Mouse (Mus musculus) cerebellum, adult 11-12 months (tissue): Measurements from ENCODE around the gene Luzp1.
A peak's percentile ranks its signal among the peaks of the same experiment; 100 is the strongest.

Source experiments
- DNase-seq: peaks from one replicate; pipeline ENCODE4 v3.0.0; 2022

Gene Luzp1

DNA sequence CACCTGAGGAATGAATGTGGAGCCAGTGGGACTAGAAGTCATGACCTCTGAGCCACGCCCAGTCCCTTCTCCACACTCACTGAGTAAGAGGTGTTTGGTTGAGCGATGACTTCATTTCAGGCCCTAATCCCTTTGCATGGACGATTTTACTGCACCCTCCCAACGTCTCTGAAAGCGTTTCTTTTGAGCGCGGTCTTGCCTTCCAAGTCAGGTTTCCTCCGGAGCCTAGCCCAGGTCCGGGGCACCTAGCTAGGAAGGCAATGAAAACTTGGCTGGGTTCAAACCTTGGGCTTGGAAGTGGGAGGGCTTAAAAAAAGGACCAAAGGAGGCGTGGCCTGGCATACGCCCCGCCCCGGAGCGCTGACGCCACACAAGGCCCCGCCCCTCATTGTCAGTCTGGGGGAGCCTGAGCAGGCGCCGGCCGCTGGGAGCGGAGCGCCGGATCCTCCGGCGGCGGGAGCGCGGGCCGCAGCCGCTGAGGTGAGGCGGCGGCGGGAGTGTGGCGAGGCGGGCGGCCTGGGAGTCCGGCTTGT is at the start of gene Luzp1:
Gene Luzp1 (plus strand): TSS at position 391 of the 533 bp plus-strand sequence.
- peak; percentile 96 for DNase-seq

GRCm38 (mm10) chr4:136423224-136423623 is 46.3 kb upstream of the Luzp1 start, which contains the start of gene Htr1d:
TSS of gene Htr1d (plus strand) at chr4:136423524.
- no peak for DNase-seq

GRCm38 (mm10) chr4:136424120-136424999 is 45.2 kb upstream of the Luzp1 start:
- DNase-seq, result no peak

- peak; percentile 10 for DNase-seq
These were observed 44.6 kb upstream of the Luzp1 start for GRCm38 (mm10) chr4:136425000-136425288.

DNA sequence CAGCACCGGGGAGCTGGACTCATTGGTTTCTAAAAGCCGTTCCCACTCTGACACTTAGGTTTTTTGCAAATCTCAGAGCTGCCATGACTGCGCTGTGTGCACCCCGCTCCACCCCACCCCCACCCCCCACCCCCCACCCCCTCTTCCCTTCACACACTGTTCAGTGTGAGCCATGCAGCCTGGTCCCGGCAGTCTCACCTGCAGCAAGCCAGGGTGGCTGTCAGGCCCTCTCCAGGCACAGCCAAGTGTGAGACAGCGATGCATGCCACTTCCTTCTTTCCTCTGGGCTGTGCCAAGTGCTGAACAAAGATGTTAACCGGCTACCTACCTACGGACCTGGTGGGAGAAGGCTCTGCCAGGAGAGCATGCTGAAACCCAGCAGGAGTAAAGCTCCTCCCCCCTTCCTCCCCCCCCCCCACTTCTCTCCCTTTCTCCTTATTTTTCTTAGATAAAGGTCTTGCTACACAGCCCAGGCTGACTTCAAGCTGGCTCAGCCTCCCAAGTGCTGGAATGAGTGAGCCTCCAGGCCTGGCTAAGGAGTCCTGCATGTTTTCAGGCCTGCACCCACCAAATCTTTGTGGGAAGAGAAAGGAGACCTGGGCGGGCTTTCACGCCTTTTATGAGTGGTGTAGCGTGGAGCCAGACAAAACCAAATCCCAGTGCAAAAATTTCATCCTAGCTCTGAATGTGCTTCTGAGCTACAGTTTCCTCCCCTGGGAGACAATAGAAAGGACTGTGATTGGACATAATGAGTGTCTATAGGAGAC is 38.8 kb upstream of the Luzp1 start:
- no peak for DNase-seq

- DNase-seq, result peak; percentile 26
These were observed 38.2 kb upstream of the Luzp1 start for GRCm38 (mm10) chr4:136431376-136431693.

DNA sequence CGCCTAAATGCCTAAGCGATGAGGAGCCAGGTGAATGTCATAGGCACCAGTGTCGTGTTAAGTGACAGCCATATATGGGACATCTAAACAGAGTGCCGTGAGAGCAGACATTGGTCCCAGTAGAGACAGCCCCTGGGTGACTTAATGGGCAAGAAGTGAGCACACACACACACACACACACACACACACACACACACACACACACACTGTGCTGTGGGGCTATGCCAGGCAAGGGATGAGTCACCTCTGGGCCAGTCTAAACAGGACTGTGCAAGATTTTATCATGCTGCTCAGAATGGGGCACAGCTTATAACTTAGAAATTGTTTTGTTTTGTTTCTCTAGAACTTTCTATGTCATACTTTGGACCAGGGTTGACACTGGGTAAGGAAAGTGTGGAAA is 35.5 kb upstream of the Luzp1 start:
- no peak for DNase-seq

DNA sequence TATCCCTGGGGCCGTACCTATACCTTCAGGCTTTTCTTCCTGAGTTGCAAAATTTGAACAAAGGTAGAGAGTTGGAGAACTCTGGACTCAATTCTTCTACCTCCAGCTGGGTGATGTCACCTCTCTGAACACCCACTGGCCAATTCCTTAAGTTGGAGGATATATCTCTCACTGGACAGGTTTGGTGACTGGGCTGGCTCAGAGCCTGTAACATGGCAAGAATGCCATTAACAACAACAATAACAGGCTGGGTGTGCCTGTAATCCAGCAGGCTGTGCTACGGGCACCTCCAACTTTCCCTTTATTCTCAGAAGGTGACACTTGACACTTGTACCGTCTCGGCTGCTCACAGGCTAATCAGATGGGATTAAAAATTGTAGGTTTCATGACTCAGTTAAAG is 30.5 kb upstream of the Luzp1 start:
- no peak for DNase-seq

GRCm38 (mm10) chr4:136441354-136442043 is 28.1 kb upstream of the Luzp1 start:
- DNase-seq, result no peak

DNA sequence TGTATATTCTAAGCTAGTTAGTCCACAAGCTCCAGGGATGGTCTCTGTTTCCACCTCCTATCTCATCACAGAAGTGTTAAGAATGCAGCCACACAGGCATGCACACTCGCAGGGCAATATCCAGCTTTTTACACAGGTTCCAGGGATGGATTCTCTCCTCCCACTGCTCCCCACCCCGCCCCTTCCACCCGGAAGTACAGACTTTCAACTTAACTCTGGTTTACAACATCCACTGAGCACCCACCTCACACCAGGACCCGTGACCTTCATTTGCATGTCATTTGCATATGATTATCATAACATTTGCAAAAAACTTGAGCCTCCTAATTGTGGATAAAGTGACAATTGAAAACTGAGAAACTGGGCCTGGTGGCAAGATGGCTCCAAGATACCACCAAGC is 25.0 kb upstream of the Luzp1 start:
- DNase-seq, result no peak

DNA sequence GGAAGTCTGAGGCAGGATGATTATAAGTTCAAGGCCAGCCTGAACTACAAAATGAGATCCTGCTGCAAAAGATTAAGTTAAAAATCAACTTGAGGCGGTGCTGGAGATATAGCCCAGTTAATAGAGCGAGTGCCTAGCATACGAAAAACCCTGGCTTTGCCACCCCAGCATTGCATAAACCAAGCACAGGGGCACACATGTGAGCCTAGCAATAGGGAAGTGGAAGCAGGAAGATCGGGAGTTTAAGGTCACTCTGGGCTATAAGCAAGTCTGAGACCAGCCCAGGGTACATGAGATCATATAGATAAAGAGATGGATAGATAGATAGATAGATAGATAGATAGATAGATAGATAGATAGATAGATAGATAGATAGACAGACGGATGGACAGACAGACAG is 19.8 kb upstream of the Luzp1 start:
- DNase-seq, result no peak

- no peak for DNase-seq
These were observed 19.3 kb upstream of the Luzp1 start for GRCm38 (mm10) chr4:136450271-136450670.

DNA sequence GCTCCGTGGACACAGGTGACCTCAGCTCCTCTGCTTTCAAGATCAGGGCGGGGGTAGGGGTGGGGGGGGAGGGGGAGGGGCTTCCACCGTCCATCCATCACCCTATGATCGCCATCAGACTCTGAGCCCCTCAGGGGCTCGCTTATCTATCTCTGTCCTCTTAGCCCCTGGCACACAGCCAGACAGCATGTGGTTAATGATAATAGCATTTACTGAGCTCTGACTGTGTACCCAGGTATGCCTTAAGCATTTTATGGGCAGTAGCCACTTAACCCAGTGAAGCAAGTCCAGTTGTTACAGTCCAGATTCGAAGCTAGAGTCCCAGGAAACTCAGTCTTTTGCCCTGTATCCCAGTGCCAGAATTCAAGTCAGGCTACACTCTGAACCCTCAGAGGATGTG is 18.0 kb upstream of the Luzp1 start:
- no peak for DNase-seq

DNA sequence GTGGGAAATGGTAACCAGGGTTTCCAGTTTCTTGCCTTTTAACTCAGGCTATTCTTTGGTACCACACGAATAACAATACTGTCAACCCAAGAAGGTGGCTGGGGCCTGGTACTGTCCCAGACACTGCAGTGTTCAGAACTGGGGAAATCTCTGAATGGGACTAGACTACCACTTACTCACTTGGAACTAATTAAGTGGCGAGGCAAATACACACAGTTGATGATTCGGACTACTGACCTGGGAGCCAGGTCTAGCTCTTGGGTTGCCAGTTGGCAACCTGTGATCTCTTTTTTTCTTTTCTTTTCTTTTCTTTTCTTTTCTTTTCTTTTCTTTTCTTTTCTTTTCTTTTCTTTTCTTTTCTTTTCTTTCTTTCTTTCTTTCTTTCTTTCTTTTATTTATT is 17.3 kb upstream of the Luzp1 start:
- no peak for DNase-seq

- no peak for DNase-seq
These were observed 16.8 kb upstream of the Luzp1 start for GRCm38 (mm10) chr4:136452792-136453191.

GRCm38 (mm10) chr4:136454850-136455260 is 14.7 kb upstream of the Luzp1 start:
- DNase-seq, result peak; percentile 50

- DNase-seq, result peak; percentile 42
These were observed 12.9 kb upstream of the Luzp1 start for GRCm38 (mm10) chr4:136456516-136457218.

DNA sequence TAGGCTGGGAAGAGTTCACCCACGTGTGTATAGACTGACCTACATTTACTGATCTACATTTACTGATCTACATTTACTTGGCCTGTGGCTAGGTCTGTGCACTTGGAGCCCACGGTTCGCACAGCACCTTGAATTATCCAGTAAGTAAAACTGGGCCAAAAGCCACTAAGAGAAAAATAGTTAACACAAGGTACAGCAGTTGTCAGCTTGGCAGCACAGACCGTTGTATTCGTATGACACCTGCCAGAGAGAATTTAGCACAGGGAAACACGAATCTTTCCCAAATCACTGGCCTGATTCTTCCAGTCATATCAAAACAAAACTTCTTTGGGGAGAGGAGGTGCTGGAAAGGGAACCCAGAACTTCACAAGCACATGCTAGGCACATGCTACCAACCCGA is 11.3 kb upstream of the Luzp1 start:
- no peak for DNase-seq

DNA sequence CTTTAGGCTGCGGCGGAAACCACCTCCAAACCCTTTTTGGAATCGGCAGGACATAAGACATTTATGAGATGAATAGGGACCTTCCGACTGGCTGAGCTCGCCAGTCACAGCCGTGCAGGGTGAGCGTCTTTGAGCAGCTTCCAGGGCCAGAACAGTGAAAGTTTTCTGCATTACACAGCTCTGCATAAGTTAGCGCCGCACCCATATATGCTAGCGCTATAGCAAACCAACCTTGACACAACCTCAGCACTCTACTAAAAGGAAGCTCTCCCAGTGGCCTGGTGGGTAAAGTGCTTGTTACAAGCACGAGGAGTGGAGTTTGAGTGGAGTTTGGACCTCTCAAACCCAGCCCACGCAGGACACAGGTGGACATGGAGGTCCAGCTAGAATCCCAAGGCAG is 10.4 kb upstream of the Luzp1 start:
- no peak for DNase-seq

- DNase-seq, result peak; percentile 25
These were observed 8.4 kb upstream of the Luzp1 start for GRCm38 (mm10) chr4:136461206-136461605.

DNA sequence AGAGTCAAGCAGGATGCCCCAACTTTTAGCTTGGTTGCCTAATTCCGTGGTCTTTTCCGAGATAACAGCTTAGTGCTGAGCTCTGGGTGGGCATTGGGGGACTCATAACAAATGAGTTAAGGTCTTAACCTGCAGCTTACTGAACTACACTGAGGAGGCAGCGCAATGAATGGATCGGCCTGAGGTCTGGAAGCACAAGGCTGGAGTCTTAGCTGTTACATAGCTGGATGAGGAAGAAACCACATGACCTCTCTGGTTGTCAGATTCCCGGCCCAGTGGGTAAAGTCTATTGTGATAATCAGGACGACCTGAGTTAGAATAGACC is 7.8 kb upstream of the Luzp1 start:
- DNase-seq, result no peak

DNA sequence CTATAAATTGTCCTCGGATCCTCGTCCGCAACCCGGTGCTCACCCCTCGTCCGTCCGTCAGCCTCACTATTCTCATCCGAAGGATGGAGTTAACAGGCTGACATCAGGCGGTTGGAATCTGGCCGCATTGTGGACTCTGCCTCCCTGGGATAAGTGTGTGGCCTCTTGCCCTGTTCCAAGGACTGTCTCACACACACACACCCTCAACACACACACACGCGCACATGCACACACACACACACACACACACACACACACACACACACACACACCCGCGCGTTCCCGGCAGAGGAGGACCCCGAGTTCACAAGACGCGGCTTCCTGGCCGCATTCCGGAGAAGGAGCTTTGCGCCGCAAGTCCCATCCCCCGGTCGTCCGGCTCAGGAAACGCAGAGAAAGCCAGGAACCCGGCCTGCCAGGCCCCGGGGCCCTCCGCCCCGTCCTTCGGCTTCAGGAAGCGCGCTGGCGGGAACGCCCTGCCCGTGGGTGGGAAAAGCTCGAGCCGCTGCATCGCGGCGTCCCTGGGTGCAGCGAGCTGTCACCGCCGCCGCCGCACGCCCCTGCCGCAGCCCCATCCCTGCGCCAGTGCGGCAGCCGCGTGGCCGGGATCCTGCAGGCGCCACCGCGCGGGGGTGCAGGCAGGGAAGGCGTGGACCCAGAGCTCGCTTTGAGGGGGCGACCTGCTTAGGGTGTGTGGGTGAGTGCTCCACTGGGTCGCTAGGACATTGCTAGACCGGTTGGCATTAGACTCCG is 7.3 kb upstream of the Luzp1 start, which contains the start of gene 6030445D17Rik:
Gene 6030445D17Rik (plus strand): TSS at position 165 of the 753 bp plus-strand sequence.
- peak; percentile 74 for DNase-seq
